Mouse (Mus musculus) MEL (cell line): ENCODE data around the gene Babam2.

ENCODE experiments used
- CTCF ChIP-seq, 3 experiments: IDR thresholded peaks in 2 of 3; conservative IDR thresholded peaks in 1 of 3; 2 replicates each; pipeline ENCODE4 v1.5.1; 2011 to 2012; ENCODE audit warnings: low read length in 3 of 3, low read depth in 2 of 3, mild to moderate bottlenecking in 2 of 3, improper control_type of control experiment in 1 of 3, inconsistent platforms in 1 of 3, mixed read lengths in 1 of 3, moderate library complexity in 1 of 3; ENCODE audit not compliant: control insufficient read depth in 1 of 3, insufficient read depth in 1 of 3, poor library complexity in 1 of 3, severe bottlenecking in 1 of 3
- ELF1 ChIP-seq: IDR thresholded peaks from 2 replicates; pipeline ENCODE4 v1.6.1; 2014; ENCODE audit warnings: low read depth, mild to moderate bottlenecking, inconsistent platforms, low read length, improper control_type of control experiment, moderate library complexity
- EP300 ChIP-seq, 2 experiments: IDR thresholded peaks; 2 replicates each; pipeline ENCODE4 v1.6.1; 2011; ENCODE audit warnings: improper control_type of control experiment in 2 of 2, low read length in 2 of 2, low read depth in 1 of 2, mild to moderate bottlenecking in 1 of 2
- MAZ ChIP-seq: IDR thresholded peaks from 2 replicates; pipeline ENCODE4 v1.6.1; 2012; ENCODE audit warnings: low read depth, mild to moderate bottlenecking, inconsistent platforms, low read length, improper control_type of control experiment
- MXI1 ChIP-seq: IDR thresholded peaks from 2 replicates; pipeline ENCODE4 v1.6.1; 2011; ENCODE audit warnings: mild to moderate bottlenecking, low read depth, low read length, improper control_type of control experiment
- MYB ChIP-seq: IDR thresholded peaks from 2 replicates; pipeline ENCODE4 v1.6.1; 2011; ENCODE audit warnings: mild to moderate bottlenecking, low read depth, low read length, improper control_type of control experiment
- POLR2A ChIP-seq, 2 experiments: IDR thresholded peaks; 2 replicates each; pipeline ENCODE4 v1.6.1; 2011 to 2012; ENCODE audit warnings: low read length in 2 of 2, mild to moderate bottlenecking in 2 of 2, control low read depth in 1 of 2, improper control_type of control experiment in 1 of 2, low read depth in 1 of 2, moderate library complexity in 1 of 2; ENCODE audit not compliant: control insufficient read depth in 1 of 2, insufficient read depth in 1 of 2, poor library complexity in 1 of 2
- TAL1 ChIP-seq: IDR thresholded peaks from 2 replicates; pipeline ENCODE4 v1.6.1; 2012; ENCODE audit warnings: mild to moderate bottlenecking, inconsistent platforms, low read length, moderate library complexity, mixed read lengths
- TCF12 ChIP-seq: IDR thresholded peaks from 2 replicates; pipeline ENCODE4 v1.6.1; 2014; ENCODE audit warnings: low read depth, mild to moderate bottlenecking, inconsistent platforms, low read length, improper control_type of control experiment, moderate library complexity
- USF1 ChIP-seq: IDR thresholded peaks from 2 replicates; pipeline ENCODE4 v1.6.1; 2014; ENCODE audit warnings: low read depth, mild to moderate bottlenecking, inconsistent platforms, low read length, improper control_type of control experiment, moderate library complexity

- TF ChIP-seq EP300 (IDR thresholded peaks at IDR 0.05; ENCODE audit: low read depth in 1 of 2, low read length in 2 of 2) (no peak), MXI1 (no peak), CTCF (IDR thresholded peaks at IDR 0.05 in 2 of 3, conservative IDR thresholded peaks at IDR 0.05 in 1 of 3; ENCODE audit: control insufficient read depth in 1 of 3, insufficient read depth in 1 of 3, low read depth in 2 of 3, low read length in 3 of 3, poor library complexity in 1 of 3, severe bottlenecking in 1 of 3) (no peak), USF1 (no peak), MYB (no peak), ELF1 (no peak), MAZ (no peak), POLR2A (IDR thresholded peaks at IDR 0.05; ENCODE audit: control insufficient read depth in 1 of 2, insufficient read depth in 1 of 2, low read depth in 1 of 2, low read length in 2 of 2, poor library complexity in 1 of 2) (no peak), TAL1 (no peak), TCF12 (no peak)
Observed at GRCm38 (mm10) chr5:31959886-31960285, 262.4 kb downstream of the Babam2 start.
